Mouse (Mus musculus) heart, adult 2 months (tissue): ENCODE results near the gene Dab1.

Source experiments
- CTCF ChIP-seq: fragments of 200-600 bp; IDR thresholded peaks from 2 replicates; pipeline ENCODE4 v1.8.1; 2022; ENCODE audit warnings: antibody characterized with exemption, mild to moderate bottlenecking, moderate library complexity
- POLR2A ChIP-seq: fragments of 200-500 bp; IDR thresholded peaks from 2 replicates; pipeline ENCODE4 v1.6.1; 2011; ENCODE audit warnings: mild to moderate bottlenecking, low read depth, low read length, control low read depth; ENCODE audit not compliant: insufficient read depth

- no peak for TF ChIP-seq POLR2A
- TF ChIP-seq CTCF = no peak
These were observed 1149.0 kb downstream of the Dab1 start for GRCm38 (mm10) chr4:104768190-104768589.
